Mouse (Mus musculus) midbrain, embryonic 16.5 days (tissue): ENCODE measurements around the gene Capzb. TPM values are rescaled to one million over a fixed set of nuclear protein-coding genes. Genes with fewer than 3 reads are reported as not detected.

ENCODE experiments used
- ATAC-seq: fragments of 200-750 bp; cut with Nextera tagmentation; 2 replicates; pipeline ENCODE4 v1.8.0; 2017; ENCODE audit warnings: moderate TSS enrichment
- H3K27ac ChIP-seq: fragments of 300-500 bp; sonication (generic); 2 replicates; pipeline ENCODE4 v1.5.1; 2014; ENCODE audit warnings: mild to moderate bottlenecking, low read length, mixed read lengths
- H3K27me3 ChIP-seq: fragments of 300-500 bp; sonication (generic); 2 replicates; pipeline ENCODE4 v1.6.1; 2014; ENCODE audit warnings: low read depth, low read length, mixed read lengths; ENCODE audit not compliant: control insufficient read depth, insufficient read depth
- H3K36me3 ChIP-seq: fragments of 300-500 bp; sonication (generic); 2 replicates; pipeline ENCODE4 v1.6.1; 2014; ENCODE audit warnings: mild to moderate bottlenecking, low read length, moderate library complexity, mixed read lengths; ENCODE audit not compliant: control insufficient read depth, insufficient read depth
- H3K4me1 ChIP-seq: fragments of 300-500 bp; sonication (generic); 2 replicates; pipeline ENCODE4 v1.6.1; 2014; ENCODE audit warnings: mild to moderate bottlenecking, low read length, mixed read lengths; ENCODE audit not compliant: control insufficient read depth, insufficient read depth
- H3K4me2 ChIP-seq: fragments of 300-500 bp; sonication (generic); 2 replicates; pipeline ENCODE4 v1.6.1; 2014; ENCODE audit warnings: mild to moderate bottlenecking, low read length, mixed read lengths
- H3K4me3 ChIP-seq: fragments of 300-500 bp; sonication (generic); 2 replicates; pipeline ENCODE4 v1.5.1; 2014; ENCODE audit warnings: low read depth, mild to moderate bottlenecking, low read length, moderate library complexity, mixed read lengths
- H3K9ac ChIP-seq: fragments of 300-500 bp; sonication (generic); 2 replicates; pipeline ENCODE4 v1.6.1; 2014; ENCODE audit warnings: low read depth, low read length, mixed read lengths
- H3K9me3 ChIP-seq: fragments of 300-500 bp; sonication (generic); replicated peaks from 2 replicates; pipeline ENCODE4 v1.6.1; 2014; ENCODE audit warnings: mild to moderate bottlenecking, low read length, mixed read lengths; ENCODE audit not compliant: control insufficient read depth, poor library complexity, severe bottlenecking
- WGBS: fragments of 180-500 bp; shearing (Covaris S2); extraction: QIAGEN DNeasy Blood & Tissue Kit; methylation state at CpG from one replicate; pipeline ENCODE4 v1.1.7; 2014; 5-methylcytosine and 5-hydroxymethylcytosine counted together
- polyA plus RNA-seq: library from polyadenylated mRNA; unstranded; fragments of >200 nt; fragmentation: Nextera tagmentation; extraction: Ambion mirVana; gene quantifications from 2 replicates; pipeline ENCODE4 v1.2.1, GENCODE M21; 2015

Capzb gene
- polyA plus RNA-seq, 1 experiment from 2014 or later: 331 TPM

DNA sequence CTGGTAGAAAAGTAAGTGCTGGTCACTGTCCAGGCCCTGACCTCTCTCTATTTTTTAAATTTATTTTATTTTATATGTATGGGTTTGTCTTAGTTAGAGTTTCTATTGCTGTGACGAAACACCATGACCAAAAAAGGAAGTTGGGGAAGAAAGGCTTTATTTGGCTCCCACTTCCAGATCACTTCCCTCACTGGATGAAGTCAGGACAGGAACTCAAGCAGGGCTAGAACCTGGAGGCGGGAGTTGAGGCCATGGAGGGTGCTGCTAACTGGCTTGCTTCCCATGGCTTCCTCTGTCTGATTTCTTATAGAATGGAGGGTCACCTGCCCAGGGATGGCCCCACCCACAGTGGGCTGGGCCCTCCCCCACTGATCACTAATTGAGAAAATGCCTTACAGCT, 31.6 kb upstream of the Capzb start:
- Histone ChIP-seq H3K9me3 (no peaks in the 10 kb centered on the region), H3K27me3 (no peaks in the 10 kb centered on the region), H3K9ac (no peak overlapping the region), H3K27ac (no peak overlapping the region), H3K4me2 (no peak overlapping the region), H3K4me3 (no peak overlapping the region), H3K36me3 (no peaks in the 10 kb centered on the region), H3K4me1 (no peaks in the 10 kb centered on the region)
- WGBS: 72% methylated on average over 2 of the region's 2 CpGs
- ATAC-seq: no peak

GRCm38 (mm10) chr4:139164082-139164481, 28.6 kb upstream of the Capzb start:
- ATAC-seq: no peak
- H3K27me3 ChIP-seq: no peaks in the 10 kb centered on the region
- H3K36me3 ChIP-seq: no peaks in the 10 kb centered on the region
- 92% methylated on average over 6 of the region's 6 CpGs for WGBS
- H3K4me2 ChIP-seq: no peak overlapping the region
- no peaks in the 10 kb centered on the region for H3K4me1 ChIP-seq
- no peak overlapping the region for H3K9ac ChIP-seq
- no peak overlapping the region for H3K27ac ChIP-seq
- no peak overlapping the region for H3K4me3 ChIP-seq
- no peaks in the 10 kb centered on the region for H3K9me3 ChIP-seq

DNA sequence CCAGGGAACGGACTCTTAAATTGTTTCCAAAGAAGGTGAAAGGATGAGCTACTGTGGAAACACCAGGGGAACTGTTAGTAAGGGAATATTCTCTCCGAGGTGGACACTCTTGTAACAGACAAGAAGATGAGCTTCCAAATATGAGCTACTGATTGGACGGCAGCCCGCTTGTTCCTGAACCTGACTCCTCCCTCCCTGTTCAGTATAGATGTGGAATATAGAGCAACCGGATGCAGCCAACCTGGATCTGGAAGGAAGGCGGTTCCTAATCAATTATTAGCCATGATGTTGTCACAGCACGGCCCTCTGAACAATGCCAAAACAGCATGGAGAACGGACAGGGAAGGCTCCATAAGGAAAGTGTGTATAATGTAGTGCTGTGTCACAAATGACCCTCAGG, 27.4 kb upstream of the Capzb start:
- no peaks in the 10 kb centered on the region for H3K4me1 ChIP-seq
- ATAC-seq: no peak
- no peak overlapping the region for H3K27ac ChIP-seq
- 86% methylated on average over 8 of the region's 8 CpGs for WGBS
- H3K4me2 ChIP-seq: no peak overlapping the region
- no peak overlapping the region for H3K4me3 ChIP-seq
- H3K9ac ChIP-seq: no peak overlapping the region
- no peaks in the 10 kb centered on the region for H3K36me3 ChIP-seq
- H3K27me3 ChIP-seq: no peaks in the 10 kb centered on the region
- no peaks in the 10 kb centered on the region for H3K9me3 ChIP-seq

- no peaks in the 10 kb centered on the region for H3K36me3 ChIP-seq
- no peak for ATAC-seq
- H3K9me3 ChIP-seq: no peaks in the 10 kb centered on the region
- 87% methylated on average over 8 of the region's 8 CpGs for WGBS
- H3K4me3 ChIP-seq: no peak overlapping the region
- H3K4me2 ChIP-seq: no peak overlapping the region
- H3K27ac ChIP-seq: no peak overlapping the region
- H3K27me3 ChIP-seq: no peaks in the 10 kb centered on the region
- no peaks in the 10 kb centered on the region for H3K4me1 ChIP-seq
- H3K9ac ChIP-seq: no peak overlapping the region
Measured at GRCm38 (mm10) chr4:139166244-139166643, 26.5 kb upstream of the Capzb start.

DNA sequence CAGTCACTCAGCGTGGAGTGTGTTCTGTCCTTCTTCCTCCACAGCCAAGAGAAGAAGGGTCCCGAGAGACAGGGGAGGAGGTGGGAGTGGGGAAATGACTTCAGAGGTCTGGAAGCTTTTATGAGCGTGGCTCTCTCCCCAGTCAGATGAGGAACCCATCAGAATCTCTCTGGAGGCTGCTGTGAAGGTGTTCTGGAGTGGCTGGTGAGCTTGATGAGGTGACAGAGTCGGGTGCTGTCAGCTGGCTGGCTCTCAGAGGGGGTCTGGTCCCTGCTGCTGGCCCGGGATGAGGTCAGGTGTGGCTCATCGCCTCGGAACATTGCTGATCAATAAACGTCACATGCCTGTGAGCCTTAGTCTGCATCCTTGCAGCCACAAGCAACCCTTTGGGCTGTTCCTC, 25.6 kb upstream of the Capzb start:
- Histone ChIP-seq H3K4me2 (no peak overlapping the region), H3K36me3 (no peaks in the 10 kb centered on the region), H3K9me3 (no peaks in the 10 kb centered on the region), H3K27ac (no peak overlapping the region), H3K9ac (no peak overlapping the region), H3K4me3 (no peak overlapping the region), H3K27me3 (no peaks in the 10 kb centered on the region), H3K4me1 (no peaks in the 10 kb centered on the region)
- WGBS: 80% methylated on average over 8 of the region's 8 CpGs
- no peak for ATAC-seq

DNA sequence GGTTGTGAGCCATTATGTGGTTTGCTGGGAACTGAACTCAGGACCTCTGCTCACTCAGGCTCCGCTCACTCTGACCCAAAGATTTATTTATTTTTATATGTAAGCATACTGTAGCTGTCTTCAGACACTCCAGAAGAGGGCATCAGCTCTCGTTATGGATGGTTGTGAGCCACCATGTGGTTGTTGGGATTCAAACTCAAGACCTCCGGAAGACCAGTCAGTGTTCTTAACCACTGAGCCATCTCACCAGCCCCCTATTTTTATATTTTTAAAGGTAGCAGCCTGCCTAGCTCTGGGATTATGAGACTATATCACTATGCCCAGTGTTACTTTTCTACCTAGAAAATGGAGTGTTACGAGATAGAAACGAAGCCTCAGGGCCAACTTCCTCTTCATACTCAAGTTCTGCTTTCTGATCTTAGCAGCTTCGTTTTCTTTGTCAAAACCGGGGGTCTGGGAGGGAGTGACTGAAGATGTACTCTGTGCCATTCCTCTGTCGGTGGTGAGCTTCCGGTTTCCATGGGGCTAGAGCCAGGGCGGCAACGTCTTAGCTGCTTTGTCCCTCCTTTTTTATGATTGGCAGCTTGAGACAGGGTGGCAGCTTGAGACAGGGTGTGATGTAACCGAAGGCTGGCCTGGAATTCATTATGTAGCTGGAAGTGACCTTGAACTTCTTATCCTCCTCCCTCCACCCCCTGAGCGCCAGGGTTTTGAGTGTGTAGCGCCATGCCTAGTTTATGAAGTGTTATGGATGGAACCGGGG, 23.5 kb upstream of the Capzb start:
- ATAC-seq: no peak
- no peak overlapping the region for H3K27ac ChIP-seq
- no peaks in the 10 kb centered on the region for H3K9me3 ChIP-seq
- H3K4me1 ChIP-seq: no peaks in the 10 kb centered on the region
- no peak overlapping the region for H3K4me2 ChIP-seq
- H3K9ac ChIP-seq: no peak overlapping the region
- no peaks in the 10 kb centered on the region for H3K27me3 ChIP-seq
- 73% methylated on average over 15 of the region's 15 CpGs for WGBS
- H3K36me3 ChIP-seq: no peaks in the 10 kb centered on the region
- H3K4me3 ChIP-seq: no peak overlapping the region

DNA sequence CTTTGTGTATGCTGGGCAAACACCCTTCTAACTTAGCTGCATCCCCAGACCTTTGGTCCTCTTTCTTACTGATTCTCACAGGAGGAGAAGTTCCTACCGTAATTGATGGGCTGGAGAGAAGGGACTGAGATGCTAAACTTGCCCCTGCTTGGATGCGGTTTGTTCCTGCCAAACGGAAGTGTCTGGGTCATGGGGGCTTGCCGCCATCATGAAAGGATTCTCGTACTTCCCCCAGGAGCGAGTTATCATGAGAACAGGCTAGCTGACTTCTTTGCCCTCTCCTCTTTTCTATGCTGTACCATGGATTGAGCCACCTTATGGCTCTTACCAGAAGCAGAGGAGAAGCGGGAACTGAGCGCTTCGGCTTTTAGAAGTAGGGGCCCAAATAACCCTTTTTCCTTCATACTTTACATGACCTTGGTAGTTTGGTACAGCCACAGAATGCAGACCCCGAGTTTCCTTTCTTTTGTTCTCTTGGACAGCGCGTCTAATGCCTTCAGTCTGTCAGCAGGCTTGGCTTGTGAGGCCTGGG, 22.9 kb upstream of the Capzb start:
- no peaks in the 10 kb centered on the region for H3K9me3 ChIP-seq
- WGBS: 57% methylated on average over 12 of the region's 12 CpGs
- H3K27me3 ChIP-seq: no peaks in the 10 kb centered on the region
- H3K27ac ChIP-seq: no peak overlapping the region
- no peak for ATAC-seq
- H3K4me3 ChIP-seq: no peak overlapping the region
- no peak overlapping the region for H3K4me2 ChIP-seq
- no peak overlapping the region for H3K9ac ChIP-seq
- H3K36me3 ChIP-seq: no peaks in the 10 kb centered on the region
- no peaks in the 10 kb centered on the region for H3K4me1 ChIP-seq

DNA sequence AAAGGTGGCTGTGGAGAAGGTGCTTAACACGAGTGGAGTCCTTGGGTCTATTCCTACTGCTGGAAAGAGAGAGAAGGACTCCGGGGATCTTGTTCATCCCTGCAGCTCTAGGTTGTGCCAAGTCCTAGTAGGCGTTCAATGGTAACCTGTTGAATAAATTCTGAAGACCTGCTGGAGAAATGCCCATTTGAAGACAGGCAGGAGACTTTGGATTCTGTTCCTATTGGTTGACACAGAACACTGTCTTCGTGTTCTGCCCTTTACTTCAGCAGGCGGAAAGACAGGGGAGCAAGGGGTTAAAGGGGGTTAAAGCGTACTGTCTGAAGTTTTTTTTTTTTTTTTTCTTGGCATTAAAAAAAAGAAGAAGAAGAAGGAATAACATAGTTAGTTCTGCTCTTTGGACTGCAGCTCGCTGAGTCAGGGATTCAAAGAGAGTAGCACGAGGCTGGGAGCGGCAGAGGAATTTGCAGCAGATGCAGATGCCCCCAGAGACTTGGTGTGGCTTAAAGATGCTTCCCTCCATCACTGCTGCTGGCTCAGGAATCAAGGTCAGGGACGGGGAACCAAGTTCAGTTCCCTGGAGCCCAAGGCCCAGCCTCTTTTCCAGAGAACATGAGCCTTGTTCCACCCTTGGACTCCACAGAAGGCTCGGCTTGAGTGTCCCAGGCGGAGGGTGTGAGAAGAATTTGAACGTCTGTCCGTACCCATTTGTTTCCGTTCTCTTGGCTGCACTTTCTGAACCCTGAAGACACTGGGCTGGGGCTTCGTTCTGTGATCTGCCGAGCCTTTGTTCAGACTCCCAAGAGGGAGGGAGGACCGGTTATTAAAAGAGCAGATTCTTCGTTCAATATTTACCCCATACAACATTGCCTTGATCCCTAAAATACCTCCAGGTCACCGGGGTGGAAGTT, 17.4 kb upstream of the Capzb start:
- Histone ChIP-seq H3K27me3 (no peaks in the 10 kb centered on the region), H3K4me3 (no peak overlapping the region), H3K27ac (no peak overlapping the region), H3K4me1 (no peaks in the 10 kb centered on the region), H3K9ac (no peak overlapping the region), H3K9me3 (no peaks in the 10 kb centered on the region), H3K36me3 (no peaks in the 10 kb centered on the region), H3K4me2 (no peak overlapping the region)
- 57% methylated on average over 20 of the region's 20 CpGs for WGBS
- ATAC-seq: no peak

- ATAC-seq: no peak
- WGBS: 79% methylated on average over 6 of the region's 6 CpGs
- Histone ChIP-seq H3K4me1 (no peaks in the 10 kb centered on the region), H3K9ac (no peak overlapping the region), H3K9me3 (no peaks in the 10 kb centered on the region), H3K4me3 (no peak overlapping the region), H3K27ac (no peak overlapping the region), H3K4me2 (no peak overlapping the region), H3K36me3 (no peaks in the 10 kb centered on the region), H3K27me3 (no peaks in the 10 kb centered on the region)
Measured at GRCm38 (mm10) chr4:139176023-139176422, 16.7 kb upstream of the Capzb start.
